Comparison of ENCODE assay signal across 8 mouse cellular contexts in genomic region chr15:91301366-91301765, GRCm38 (mm10).
DNase-seq lines count a peak whose midpoint lies in the region; ATAC-seq and TF ChIP-seq lines count a peak whose summit lies in the region.
"Had no signal": no experiment of that assay in that cellular context is flagged by ENCODE, and none has a peak within 500 bp of the region (broad histone marks: within the 10 kb centered on the region; RNA-seq: fewer than 3 reads in every experiment).

No protein-coding gene starts in this region.

- no peak overlapping the region for H3K4me3 ChIP-seq in forebrain, embryonic 16.5 days (replicated peaks; ENCODE audit: low read length)
- H3K4me3 ChIP-seq in hindbrain, postnatal 0 days (ENCODE audit: low read length) = no peak overlapping the region
- no peak overlapping the region for H3K4me3 ChIP-seq in spleen, adult 2 months (ENCODE audit: extremely low read depth, insufficient read depth, insufficient read length)
- H3K4me3 ChIP-seq: liver, embryonic 15.5 days had no signal

- H3K4me1 ChIP-seq in forebrain, embryonic 16.5 days (replicated peaks; ENCODE audit: control insufficient read depth, insufficient read depth, low read length) = no peaks in the 10 kb centered on the region
- H3K4me1 ChIP-seq in hindbrain, postnatal 0 days (ENCODE audit: insufficient read depth, low read length) = no peaks in the 10 kb centered on the region
- H3K4me1 ChIP-seq in spleen, adult 2 months (ENCODE audit: control insufficient read depth, insufficient read depth, insufficient read length) = no peaks in the 10 kb centered on the region
- H3K4me1 ChIP-seq: liver, embryonic 15.5 days had no signal

- peak; percentile 97 for TF ChIP-seq CTCF in hindbrain, postnatal 0 days (IDR thresholded peaks at IDR 0.05; ENCODE audit: low read depth)
- TF ChIP-seq CTCF in spleen, adult 2 months (IDR thresholded peaks at IDR 0.05; ENCODE audit: extremely low read depth, insufficient read depth, insufficient read length, insufficient replicate concordance) = peak; percentile 55; the same call in 1 of the 2 replicates

- peak; percentile 13 for DNase-seq in T-cell, adult 2 months (ENCODE audit: low spot score)
- peak; percentile 81 for DNase-seq in cerebellum, adult 11 months
- peak; percentile 92 for DNase-seq in hindbrain, postnatal 0 days (ENCODE audit: low spot score)
- peak; percentile 81 to 86 for DNase-seq in layer of hippocampus, postnatal 36 days
- peak; percentile 4 to 58 for DNase-seq in spleen, adult 2 months (ENCODE audit: low read depth in 1 of 2, low spot score in 2 of 2)

- H3K27ac ChIP-seq in forebrain, embryonic 16.5 days (ENCODE audit: low read length) = no peak overlapping the region
- H3K27ac ChIP-seq in hindbrain, postnatal 0 days = no peak overlapping the region
- H3K27ac ChIP-seq in spleen, adult 2 months (ENCODE audit: insufficient read depth, low read length) = no peak overlapping the region
- H3K27ac ChIP-seq: liver, embryonic 15.5 days had no signal

- 9% methylated on average over 3 of the region's 3 CpGs for WGBS in forebrain, embryonic 16.5 days
- WGBS in hindbrain, postnatal 0 days = 6% methylated on average over 3 of the region's 3 CpGs
- WGBS in spleen, adult 2 months = 1% methylated on average over 3 of the region's 3 CpGs

- ATAC-seq in forebrain, embryonic 16.5 days = peak; percentile 82
- ATAC-seq in hindbrain, postnatal 0 days = 0 out of 2 replicates have a peak, but pooled peaks have one; percentile 61
- ATAC-seq in megakaryocyte progenitor cell, adult 5-6 weeks (replicated peaks; ENCODE audit: poor library complexity) = peak; percentile 94

- no peaks in the 10 kb centered on the region for H3K9me3 ChIP-seq in forebrain, embryonic 16.5 days (ENCODE audit: control insufficient read depth, low read length)
- no peaks in the 10 kb centered on the region for H3K9me3 ChIP-seq in hindbrain, postnatal 0 days (ENCODE audit: low read length)
- H3K9me3 ChIP-seq: liver, embryonic 15.5 days had no signal

- H3K9ac ChIP-seq in forebrain, embryonic 16.5 days (replicated peaks; ENCODE audit: low read depth, low read length) = no peak overlapping the region
- H3K9ac ChIP-seq in hindbrain, postnatal 0 days (replicated peaks; ENCODE audit: low read length) = no peak overlapping the region
- H3K9ac ChIP-seq: liver, embryonic 15.5 days had no signal

- no peak overlapping the region for H3K4me2 ChIP-seq in forebrain, embryonic 16.5 days (ENCODE audit: low read length)
- no peak overlapping the region for H3K4me2 ChIP-seq in hindbrain, postnatal 0 days (ENCODE audit: low read depth, low read length)
- H3K4me2 ChIP-seq: liver, embryonic 15.5 days had no signal

- no peaks in the 10 kb centered on the region for H3K27me3 ChIP-seq in forebrain, embryonic 16.5 days (replicated peaks; ENCODE audit: control insufficient read depth, insufficient read depth, low read length)
- no peaks in the 10 kb centered on the region for H3K27me3 ChIP-seq in hindbrain, postnatal 0 days (ENCODE audit: insufficient read depth, low read length)
- no peaks in the 10 kb centered on the region for H3K27me3 ChIP-seq in spleen, adult 2 months (ENCODE audit: control insufficient read depth, insufficient read depth, low read length)
- H3K27me3 ChIP-seq: liver, embryonic 15.5 days had no signal

- TF ChIP-seq POLR2A in spleen, adult 2 months (IDR thresholded peaks at IDR 0.05; ENCODE audit: low read depth, low read length) = no peak

- no peaks in the 10 kb centered on the region for H3K36me3 ChIP-seq in forebrain, embryonic 16.5 days (ENCODE audit: control insufficient read depth, insufficient read depth)
- H3K36me3 ChIP-seq in hindbrain, postnatal 0 days (ENCODE audit: insufficient read depth, low read length) = no peaks in the 10 kb centered on the region
- H3K36me3 ChIP-seq in spleen, adult 2 months (ENCODE audit: control insufficient read depth, insufficient read depth, low read length) = no peaks in the 10 kb centered on the region
- H3K36me3 ChIP-seq: liver, embryonic 15.5 days had no signal

Comparison
In these comparisons a context has a peak if more than half of its experiments do, and no peak if none do; other contexts are left out.
1. DNase-seq: peak in every context shown above with its lines; median percentile 92 in hindbrain, postnatal 0 days; 84 in layer of hippocampus, postnatal 36 days; 81 in cerebellum, adult 11 months; 31 in spleen, adult 2 months; 13 in T-cell, adult 2 months.